Mouse (Mus musculus): Measurements from ENCODE around the gene Acsf3.

DNA sequence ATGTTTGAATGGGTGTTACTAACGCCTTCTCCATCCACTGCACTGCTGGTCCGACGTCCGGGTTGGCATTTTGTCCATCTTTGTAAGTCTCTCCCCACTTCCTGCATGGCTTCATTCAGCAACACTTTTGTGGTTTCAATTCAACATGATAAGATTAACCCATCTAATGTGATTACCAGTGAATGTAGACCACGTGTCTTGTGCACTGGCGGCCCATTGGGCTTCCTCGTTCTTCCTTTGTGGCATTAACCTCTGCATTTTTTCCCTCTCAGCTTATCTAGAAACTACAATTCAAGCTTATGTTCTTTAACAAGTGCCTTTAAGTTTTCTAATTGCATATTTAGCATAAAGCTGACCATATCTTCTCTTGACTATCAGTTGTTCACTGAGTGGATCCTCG, 50.1 kb downstream of the Acsf3 start:
- TF ChIP-seq POLR2A (IDR thresholded peaks at IDR 0.05; ENCODE audit: low read depth, low read length), result no peak
- TF ChIP-seq CTCF (IDR thresholded peaks at IDR 0.05; ENCODE audit: extremely low read depth, insufficient read length, insufficient replicate concordance, low read depth, low read length), result no peak
